Mouse (Mus musculus) urinary bladder, postnatal 36 days (tissue): ENCODE results near the gene Lep.
A peak's percentile ranks its signal among the peaks of the same experiment; 100 is the strongest.

ENCODE experiments used
- DNase-seq, 2 experiments: peaks; one replicate each; pipeline ENCODE4 v3.0.0; 2022; ENCODE audit warnings: low spot score in 2 of 2, mixed read lengths in 1 of 2

Lep gene

DNA sequence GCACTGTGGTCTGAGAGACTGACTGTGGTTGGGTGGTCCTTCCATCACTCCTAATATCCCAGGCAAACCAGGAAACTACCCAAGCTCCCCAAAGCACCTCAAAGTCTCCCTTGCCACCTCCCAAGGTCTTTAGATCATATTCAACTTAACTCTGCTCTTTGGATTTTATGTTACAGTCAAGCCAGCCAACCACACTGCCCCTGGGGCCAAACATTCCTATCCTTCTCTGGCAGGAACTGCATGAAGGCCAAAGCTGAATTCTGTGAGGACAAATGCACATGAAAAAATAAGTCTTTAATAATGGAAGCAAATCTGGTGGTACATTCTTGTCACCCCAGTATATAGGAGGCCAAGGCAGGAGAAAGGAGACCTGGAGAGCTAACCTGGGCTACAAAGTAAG lies 16.0 kb upstream of the Lep start:
- no peak for DNase-seq

DNA sequence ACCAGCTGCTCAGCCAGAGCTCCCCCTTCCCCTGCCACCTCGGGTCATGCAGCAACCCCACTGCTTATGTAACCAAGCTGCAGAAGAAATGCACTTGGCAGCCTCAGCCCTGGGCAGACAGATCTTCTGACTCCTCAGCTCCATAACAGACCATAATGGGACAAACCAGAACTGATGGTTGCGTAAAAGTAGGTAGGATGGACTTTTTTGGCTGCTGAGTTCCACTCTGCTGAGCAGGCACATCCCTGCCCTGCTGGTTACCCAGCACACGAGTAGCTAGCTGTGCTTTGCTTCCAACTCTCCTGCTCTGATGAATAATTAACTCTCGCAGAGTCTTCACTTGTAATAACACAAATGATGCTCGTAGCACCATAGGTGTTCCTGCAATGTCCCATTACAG lies 10.1 kb upstream of the Lep start:
- peak in 1 of 2 experiments; percentile 26 for DNase-seq

DNA sequence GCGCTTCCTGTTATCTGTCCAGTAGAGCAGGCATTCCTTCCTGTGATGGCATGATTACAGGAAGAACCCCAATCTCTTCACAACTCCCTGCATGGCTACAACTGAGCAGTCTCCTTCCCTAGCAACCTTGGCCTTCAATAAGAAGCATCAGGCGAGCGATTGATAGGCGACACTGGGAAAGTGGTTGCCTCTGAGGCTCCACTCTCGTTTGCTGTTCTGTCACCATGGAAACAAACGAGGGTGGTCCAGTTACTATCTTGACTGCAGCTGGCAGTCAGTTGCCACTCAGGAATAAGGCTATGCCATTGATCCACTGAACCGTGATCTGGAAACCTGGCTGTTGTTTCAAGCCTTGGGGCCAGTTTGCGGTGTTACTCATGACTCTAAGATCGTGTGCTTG lies 7.8 kb upstream of the Lep start:
- no peak for DNase-seq

DNA sequence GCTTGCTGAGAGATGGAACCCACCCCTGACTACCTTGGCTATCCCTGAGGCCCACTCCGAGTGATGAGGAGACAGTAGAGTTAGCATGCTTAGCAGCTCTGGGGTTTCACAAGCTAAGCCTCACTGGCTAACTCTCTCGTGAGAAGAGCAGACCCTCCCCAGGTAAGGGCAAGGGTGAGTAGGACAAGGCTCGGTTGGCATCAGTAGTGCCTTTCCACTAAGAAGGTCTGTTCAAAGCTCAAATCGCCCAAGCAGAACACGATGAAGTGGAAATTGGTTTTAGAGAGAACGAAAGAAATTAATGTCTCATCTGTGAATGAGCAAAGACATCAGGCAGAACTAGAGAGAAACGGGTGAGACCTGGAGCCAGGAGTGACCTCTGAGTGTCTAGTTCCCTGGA lies 6.8 kb upstream of the Lep start:
- no peak for DNase-seq

DNA sequence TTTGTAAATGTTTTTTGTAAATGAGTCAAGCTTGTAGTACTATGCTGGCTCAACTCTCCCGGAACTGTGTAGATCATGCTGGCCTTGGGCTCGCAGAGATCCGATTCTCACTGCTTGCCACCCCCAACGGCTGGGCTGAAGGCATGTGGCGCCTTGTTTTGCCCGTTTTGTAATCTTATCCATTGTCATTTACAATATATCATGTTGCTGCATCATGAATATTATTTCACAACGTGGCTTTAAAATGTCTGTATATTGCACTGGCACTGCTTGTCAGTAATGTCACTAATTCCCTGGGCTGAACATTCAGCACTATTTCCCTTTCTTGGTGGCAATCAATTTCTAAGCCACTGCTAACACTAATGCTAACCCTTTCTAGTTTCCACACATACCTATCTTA lies 3.6 kb upstream of the Lep start:
- DNase-seq = no peak

DNA sequence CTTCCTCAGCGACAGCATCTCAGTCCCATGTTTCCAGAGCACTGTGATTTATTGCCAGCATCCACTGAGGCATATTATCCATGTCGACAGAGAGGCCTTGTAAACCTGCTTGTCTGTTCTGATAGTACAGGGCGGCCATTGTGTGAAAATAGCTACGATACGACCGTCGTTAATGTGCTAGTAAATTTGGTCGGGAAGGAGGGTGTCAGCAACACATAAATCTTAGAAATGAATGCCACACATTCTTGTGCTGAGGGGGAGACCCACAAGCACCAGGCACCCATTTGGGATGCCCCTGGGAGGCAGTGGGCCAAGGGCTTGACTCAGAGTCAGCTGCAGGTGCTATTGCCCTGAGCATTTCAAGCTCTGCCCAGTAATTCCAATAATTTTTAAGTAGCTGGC lies 6.4 kb downstream of the Lep start:
- no peak for DNase-seq

DNA sequence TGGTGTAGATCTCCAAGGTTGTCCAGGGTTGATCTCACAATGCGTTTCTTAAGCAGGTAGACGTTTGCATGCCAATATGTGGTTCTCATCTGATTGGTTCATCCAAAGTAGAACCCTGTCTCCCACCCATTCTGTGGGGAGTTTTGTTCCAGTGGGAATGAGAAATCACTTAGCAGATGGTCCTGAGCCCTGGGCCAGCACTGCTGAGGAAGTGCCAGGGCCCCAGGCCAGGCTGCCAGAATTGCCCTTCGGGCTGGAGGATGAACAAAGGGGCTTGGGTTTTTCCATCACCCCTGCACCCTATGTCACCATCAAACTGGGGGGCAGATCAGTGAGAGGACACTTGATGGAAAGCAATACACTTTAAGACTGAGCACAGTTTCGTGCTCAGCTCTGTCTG lies 12.2 kb downstream of the Lep start:
- DNase-seq = no peak

DNA sequence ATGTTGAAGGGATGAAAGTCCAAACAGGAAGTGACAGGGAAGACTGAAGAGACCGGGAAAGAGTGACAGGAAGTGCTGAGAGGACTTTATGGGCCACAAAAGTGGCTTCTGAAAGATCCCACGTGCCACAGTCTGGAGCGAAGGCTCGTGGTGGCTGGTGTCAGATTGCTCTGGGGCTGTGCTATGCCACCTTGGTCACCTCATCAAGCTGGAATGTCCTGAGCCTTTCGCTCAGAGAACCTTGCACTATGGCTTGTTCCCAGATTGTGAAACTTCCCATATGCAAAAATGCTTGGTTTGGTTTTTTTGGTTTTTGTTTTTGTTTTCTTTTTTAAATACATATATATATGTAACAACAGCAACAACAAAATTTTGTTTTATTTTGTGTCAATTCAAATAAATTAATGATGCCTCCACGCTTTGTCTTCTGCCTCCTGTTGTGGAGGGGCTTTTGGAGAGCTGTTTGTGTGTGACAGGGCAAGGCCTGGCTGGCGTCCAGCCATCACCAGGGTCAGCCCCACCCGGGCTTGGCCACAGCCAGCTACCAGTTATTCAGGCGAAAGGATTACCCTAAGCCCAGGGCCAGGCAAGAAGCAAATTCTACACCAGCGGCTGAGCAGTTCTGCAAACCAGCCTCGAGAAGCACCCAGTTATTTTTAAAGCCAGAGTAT lies 13.6 kb downstream of the Lep start:
- peak in 1 of 2 experiments; percentile 28 for DNase-seq

DNA sequence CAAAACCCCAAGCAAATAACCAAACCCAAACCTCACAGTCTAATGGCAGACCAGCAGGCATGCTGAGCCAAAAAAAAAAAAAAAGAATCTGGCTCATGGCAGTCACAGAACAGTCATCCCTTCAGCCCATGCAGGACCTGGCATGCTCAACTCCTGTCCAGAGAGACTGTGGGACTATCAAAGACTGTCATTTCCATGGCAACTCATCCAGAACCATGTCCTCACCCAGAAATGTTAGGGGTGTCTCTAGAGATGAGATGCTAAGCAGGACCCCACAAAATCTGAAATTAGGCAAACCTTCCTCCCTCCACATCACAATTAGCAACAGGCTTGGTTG lies 14.1 kb downstream of the Lep start:
- DNase-seq = no peak

DNA sequence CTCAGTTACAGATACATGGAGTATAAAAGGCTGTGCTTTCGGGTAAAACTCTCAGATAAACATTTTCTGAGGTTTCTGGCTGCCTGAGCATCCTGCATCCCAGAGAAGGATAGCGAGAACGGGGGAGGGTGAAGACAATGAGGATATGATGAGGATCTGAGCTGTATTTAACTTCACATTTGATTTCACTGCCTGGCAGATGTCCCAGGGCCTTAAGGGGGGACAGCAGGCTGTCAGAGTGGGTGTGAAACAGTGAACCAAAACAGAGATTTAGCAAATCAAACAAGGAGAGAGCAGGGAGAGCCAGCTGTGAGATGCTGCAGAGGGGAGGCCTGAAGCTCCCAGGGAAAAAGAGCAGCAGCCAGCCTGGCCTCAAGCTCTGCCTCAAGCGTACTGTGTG lies 19.3 kb downstream of the Lep start:
- DNase-seq = no peak

DNA sequence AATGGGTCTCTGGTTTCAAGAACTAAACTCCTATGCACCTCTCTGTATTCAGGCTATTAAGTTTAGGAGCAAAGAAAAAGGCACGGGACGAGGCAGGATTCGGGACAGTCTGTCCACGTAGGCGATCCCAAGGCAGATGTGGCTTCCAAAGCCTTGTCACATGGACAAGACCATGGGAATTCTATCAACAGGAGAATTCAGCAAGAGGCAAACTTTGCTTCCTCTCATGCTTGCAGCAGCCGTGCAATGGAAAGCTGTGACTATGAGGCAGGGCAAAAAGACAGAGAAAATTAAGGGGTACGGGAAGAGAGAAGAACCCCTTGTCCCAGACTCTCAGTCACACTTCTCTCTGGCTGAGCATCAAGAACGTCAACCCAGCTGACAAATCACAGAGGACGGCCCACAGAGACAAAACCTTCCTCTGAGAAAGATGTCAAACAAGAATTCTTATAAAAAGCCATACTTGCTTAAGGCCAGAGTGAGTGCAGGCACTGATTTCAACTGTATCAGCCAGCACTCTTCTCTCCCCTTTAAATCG lies 21.9 kb downstream of the Lep start:
- DNase-seq = no peak

DNA sequence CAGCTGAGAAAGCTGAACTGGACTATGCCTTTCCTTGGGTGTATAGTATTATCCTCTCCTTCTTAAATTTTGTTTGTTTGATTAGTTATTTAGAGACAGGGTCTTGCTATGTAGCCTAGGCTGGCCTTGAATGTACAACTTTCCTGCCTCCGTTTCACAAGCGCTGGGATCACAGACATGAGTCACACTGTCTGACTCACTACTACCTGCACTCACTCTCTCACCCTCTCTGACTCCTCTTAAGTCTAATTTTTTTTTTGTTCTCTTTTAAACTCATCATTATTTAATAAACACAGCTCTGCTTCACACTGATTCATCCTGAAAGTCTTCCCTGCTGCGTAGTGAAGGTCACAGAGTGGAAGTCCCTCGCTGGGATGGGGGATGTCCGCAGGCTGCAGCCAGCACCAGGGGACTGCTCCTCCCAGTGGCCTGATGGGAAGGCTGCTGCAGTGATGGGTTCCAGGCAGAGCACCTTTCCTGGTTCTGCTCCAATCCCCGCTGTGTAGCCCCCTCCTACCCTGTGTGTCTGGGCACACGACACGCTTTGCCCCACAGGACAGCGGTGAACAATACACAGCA lies 22.8 kb downstream of the Lep start:
- DNase-seq = no peak

DNA sequence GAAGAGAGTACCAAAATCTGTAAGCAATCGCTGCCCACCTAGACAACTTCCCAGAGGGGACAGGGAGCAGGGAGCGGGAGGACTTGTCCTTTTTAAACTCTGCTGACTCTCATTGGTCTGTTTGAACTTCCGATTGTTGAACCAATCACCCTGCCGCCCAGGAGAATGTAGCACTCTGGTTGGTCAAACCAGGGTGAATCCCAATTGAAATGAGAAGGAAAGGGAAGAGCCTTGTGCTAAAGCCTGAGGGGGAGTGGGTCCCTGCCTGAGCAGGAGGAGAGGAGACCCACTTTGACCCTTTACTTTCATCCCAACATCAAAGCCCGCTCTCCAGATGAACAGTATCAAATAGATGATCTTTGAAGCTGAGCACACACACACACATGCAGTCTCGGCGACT lies 24.4 kb downstream of the Lep start:
- DNase-seq = no peak

DNA sequence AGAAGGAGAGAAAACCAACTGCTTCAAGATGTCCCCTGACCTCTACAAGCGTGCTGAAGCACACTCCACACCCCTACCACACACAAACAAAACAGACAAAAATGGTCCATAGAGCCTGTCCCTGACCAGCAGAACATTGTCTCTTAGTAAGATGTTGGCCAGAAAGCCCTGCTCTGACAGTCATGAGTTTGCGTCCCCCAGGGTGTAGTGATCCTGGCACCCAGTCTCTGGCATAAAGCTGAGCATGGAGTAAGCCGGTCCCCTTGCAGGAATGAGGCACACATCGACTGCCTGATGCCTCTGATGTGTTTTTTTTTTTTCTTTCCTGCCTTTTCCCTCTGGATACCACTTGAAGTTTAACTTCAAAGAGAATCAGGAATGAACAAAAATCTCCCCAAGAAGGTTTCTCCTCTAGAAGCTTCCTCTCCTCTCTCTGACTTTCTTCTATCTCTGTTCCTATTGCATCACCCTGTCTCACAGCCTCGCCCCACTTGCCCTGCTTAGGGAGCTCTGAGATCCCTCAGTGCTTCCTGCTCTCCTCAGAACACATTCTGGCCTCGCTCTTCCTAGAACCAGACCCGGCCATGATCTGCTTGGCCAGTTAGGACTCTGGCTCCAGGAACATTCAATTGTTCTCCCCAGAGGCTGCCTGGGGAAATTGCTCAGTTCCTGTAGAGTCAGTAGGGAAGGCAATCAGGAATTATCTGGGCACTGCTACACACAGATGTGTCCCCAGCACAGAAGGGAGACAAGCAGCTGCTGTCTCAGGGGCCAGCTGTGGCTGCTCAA lies 28.1 kb downstream of the Lep start:
- peak in 1 of 2 experiments; percentile 36 for DNase-seq

DNA sequence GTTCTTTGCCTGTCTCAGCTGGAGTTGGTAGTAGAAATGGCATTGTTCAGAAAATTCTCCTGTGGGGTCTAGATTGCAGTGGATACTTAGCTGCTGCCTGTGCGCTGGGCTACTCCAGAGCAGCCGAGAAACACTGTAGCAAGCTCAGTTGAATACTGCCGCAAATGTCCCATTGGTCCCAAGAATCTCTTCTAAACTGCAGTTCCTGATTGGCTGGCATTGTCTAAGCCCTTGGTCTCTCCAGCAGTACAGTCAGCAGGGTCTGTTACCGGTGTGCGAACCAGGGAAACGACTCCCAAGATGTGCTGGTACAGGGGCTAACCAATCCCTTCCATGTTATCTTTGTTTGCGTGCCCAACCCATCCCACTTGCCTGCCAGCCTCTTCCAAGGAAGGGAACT lies 32.2 kb downstream of the Lep start:
- no peak for DNase-seq

DNA sequence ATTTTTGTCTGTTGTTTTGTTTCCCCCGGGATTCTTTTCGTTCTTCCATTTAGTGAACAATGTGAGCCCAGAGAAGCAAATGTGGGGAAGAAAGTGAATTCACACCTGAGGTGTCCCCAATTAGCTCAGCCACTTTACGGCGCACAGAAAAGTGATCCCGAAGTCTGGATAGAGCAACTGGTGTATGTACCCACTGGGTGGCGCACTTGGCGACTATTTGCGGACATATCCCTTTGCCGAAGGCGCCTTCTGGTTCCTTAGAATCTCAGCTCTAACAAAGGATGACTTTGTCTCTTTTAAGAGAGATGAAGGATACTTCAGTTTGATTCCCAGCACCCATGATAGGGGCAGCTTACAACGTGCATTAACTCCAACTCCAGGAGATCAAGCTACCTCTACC lies 32.9 kb downstream of the Lep start:
- no peak for DNase-seq

DNA sequence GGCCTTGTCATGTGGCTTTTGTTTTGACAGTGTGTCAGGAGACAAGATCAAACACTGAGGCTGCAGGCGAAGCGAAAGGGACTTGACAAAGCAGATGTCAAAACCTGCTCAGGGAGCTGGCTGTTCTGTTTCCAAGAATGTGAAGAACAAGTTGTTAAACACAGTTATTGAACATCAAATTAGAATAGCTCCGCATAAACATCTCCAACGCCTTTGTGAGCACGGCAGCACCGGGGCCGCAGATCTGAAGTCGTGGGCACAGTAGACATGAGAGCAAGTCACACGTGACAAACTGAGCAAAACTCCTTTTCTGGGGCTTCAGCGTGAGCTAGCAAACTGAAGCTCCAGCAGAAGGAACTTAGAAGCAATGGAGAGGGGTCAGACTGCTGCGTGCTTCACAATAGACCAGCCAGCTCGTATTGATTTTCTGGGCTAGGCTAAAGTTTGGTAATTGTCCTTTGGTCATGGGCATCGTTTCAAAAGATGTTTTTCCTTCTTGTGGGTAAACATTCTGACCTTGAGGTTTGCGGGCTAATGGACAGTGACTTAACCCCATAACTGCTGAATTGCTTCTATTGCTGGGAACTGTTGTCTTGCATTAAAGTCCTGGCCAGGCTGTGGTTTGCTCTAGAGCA lies 39.6 kb downstream of the Lep start:
- DNase-seq = no peak

DNA sequence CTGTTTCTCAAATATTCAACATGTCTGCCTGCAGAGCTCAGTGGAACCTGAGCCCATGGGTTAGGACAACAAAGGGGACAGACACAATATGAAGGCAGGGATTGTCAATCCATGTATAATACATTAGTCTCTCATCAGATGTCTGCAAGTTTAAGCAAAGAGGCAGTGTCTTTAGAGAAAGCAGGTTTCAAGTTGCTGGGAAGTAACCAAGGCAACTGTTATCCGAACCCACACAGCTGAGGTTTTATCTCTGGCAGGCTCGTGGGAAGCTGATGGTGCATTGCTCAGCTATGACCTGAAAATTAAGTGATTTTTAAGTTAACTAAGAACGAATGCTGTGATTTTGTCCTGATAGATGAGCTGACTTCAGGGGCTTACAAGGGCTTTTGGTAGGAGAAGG lies 40.4 kb downstream of the Lep start:
- DNase-seq = no peak

DNA sequence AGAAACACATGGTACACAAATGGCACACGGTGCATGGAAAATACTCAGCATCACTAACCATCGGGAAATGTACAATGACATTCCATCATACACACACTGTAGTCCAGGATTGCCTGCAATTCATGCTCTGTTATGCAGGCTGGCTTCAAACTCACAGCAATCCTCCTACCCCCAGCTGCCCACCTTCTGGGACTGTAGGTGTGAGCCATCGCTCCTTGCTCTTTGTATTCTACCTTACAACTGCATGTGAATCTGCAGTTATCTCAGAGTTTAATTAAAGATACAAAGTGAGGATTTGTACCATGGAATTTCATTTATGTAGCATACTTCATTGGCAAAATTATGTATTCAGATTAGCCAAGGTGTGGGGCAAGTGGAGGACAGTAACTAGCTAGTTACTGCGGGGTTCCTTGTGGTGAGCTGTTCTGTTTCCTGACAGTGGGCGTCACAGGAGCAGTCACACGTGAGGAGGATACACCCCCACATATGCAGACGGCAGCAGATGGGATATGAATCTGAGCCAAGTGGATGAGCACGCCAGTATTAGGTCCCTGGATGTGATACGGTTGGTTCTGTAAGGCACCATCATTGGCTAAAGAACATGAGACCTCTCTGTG lies 41.3 kb downstream of the Lep start:
- DNase-seq = no peak

DNA sequence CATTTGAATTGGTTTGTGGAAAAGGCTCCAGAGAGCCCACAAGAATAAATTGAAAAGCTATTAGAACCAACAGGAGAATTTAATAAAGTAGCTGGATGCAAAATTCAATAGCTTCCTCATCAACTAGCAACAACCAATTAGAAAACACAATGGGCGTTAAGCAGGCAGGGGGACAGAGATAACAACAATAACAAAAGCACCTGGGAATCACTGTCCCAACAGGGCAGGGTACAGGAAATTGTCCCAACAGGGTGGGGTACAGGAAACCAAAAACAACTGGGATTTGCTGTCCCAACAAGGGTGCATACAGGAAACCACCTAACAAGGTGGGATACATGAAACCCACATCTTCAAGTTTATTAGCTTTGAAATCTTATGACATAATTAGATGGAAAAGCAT lies 48.4 kb downstream of the Lep start:
- DNase-seq = no peak

DNA sequence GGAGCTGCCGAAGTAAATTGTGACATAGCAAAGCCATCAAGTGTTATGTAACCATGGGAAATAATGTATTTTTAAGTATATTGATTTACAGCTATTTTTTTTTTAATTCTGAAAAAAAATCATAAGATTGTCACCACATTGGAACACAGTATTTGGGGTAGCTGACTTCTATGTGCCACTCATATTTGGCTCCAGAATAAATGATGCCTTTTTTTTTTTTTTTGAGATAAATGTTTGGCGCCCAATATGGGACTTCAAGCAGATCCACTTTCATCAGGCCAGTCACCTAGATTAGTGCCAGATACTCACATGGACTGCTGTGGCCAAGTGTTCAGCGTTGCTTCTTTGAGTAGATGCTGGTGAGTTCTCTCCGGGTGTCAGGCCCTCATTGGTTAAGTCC lies 51.5 kb downstream of the Lep start:
- DNase-seq = no peak

DNA sequence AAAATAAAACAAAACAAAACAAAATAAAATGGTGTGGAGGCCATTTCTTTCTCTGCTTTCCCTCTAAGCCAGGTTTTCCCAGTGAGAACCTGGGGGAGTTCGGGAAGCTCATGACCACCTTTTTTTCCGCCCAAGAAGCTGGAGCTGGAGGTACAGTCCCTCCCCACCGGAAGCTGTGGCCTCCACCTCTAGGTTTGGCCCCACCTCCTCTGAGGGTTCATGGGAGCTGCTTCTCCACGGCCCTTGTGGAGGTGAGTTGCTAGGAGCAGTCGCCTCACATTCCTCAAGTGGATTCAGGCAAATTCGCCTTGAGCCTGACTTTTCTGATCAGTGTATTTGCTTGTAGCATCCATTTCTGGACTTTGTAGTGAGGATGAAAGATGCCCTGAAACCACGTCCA lies 55.7 kb downstream of the Lep start:
- DNase-seq = no peak
